Mouse (Mus musculus): ENCODE data around the gene Best1. TPM values are rescaled to one million over a fixed set of nuclear protein-coding genes. Genes with fewer than 3 reads are reported as not detected.

The Best1 gene
- 1.7 and 1.9 TPM in 2 replicates for polyA plus RNA-seq (2014; fragmentation: Nextera tagmentation; extraction: Ambion mirVana)

- H3K4me3 ChIP-seq (ENCODE audit: low read depth, low read length) = no peak within 1 kb of the TSS
- no peaks in the 10 kb centered on the region; the same call in 1 of the 2 replicates for H3K4me1 ChIP-seq (ENCODE audit: control insufficient read depth, insufficient read depth, low read length)
- DNase-seq (ENCODE audit: low spot score) = no peak
- no peak within 1 kb of the TSS for H3K4me2 ChIP-seq (ENCODE audit: low read depth, low read length)
- H3K27ac ChIP-seq (replicated peaks; ENCODE audit: low read depth, low read length) = no peak within 1 kb of the TSS
- no peaks in the 10 kb centered on the region for H3K27me3 ChIP-seq (ENCODE audit: control insufficient read depth, insufficient read depth, low read length)
- no peak for ATAC-seq (replicated peaks; ENCODE audit: insufficient number of reproducible peaks, low FRiP score, low TSS enrichment, low read depth)
- no peaks in the 10 kb centered on the region for H3K36me3 ChIP-seq (replicated peaks; ENCODE audit: control insufficient read depth, insufficient read depth, low read depth, low read length)
- 77% methylated on average over 7 of the region's 7 CpGs for WGBS
- H3K9ac ChIP-seq (replicated peaks; ENCODE audit: low read length) = no peak within 1 kb of the TSS
- no peaks in the 10 kb centered on the region for H3K9me3 ChIP-seq (replicated peaks; ENCODE audit: control insufficient read depth, low read length)
Measured at GRCm38 (mm10) chr19:10001206-10001969, at the start of gene Best1, which contains the start of gene Rab3il1. TSS of gene Best1 (minus strand) at chr19:10001633. TSS of gene Rab3il1 (plus strand) at chr19:10001669.

- H3K27me3 ChIP-seq (ENCODE audit: control insufficient read depth, insufficient read depth, low read length) = no peaks in the 10 kb centered on the region
- ATAC-seq (replicated peaks; ENCODE audit: insufficient number of reproducible peaks, low FRiP score, low TSS enrichment, low read depth) (no peak), DNase-seq (ENCODE audit: low spot score) (no peak)
- no peaks in the 10 kb centered on the region for H3K9me3 ChIP-seq (replicated peaks; ENCODE audit: control insufficient read depth, low read length)
- H3K4me2 ChIP-seq (ENCODE audit: low read depth, low read length) = no peak overlapping the region
- no peaks in the 10 kb centered on the region for H3K36me3 ChIP-seq (replicated peaks; ENCODE audit: control insufficient read depth, insufficient read depth, low read depth, low read length)
- no peaks in the 10 kb centered on the region for H3K4me1 ChIP-seq (ENCODE audit: control insufficient read depth, insufficient read depth, low read length)
- no peak overlapping the region for H3K4me3 ChIP-seq (ENCODE audit: low read depth, low read length)
- H3K9ac ChIP-seq (replicated peaks; ENCODE audit: low read length) = no peak overlapping the region
- WGBS = 80% methylated on average over 2 of the region's 2 CpGs
- H3K27ac ChIP-seq (replicated peaks; ENCODE audit: low read depth, low read length) = no peak overlapping the region
Measured at GRCm38 (mm10) chr19:10050438-10050837, 49.0 kb upstream of the Best1 start.

- ATAC-seq (replicated peaks; ENCODE audit: insufficient number of reproducible peaks, low FRiP score, low TSS enrichment, low read depth) (no peak), DNase-seq (ENCODE audit: low spot score) (no peak)
- no peaks in the 10 kb centered on the region for H3K27me3 ChIP-seq (ENCODE audit: control insufficient read depth, insufficient read depth, low read length)
- H3K9ac ChIP-seq (replicated peaks; ENCODE audit: low read length) = no peak overlapping the region
- no peak overlapping the region for H3K27ac ChIP-seq (replicated peaks; ENCODE audit: low read depth, low read length)
- H3K36me3 ChIP-seq (replicated peaks; ENCODE audit: control insufficient read depth, insufficient read depth, low read depth, low read length) = no peaks in the 10 kb centered on the region
- H3K4me1 ChIP-seq (ENCODE audit: control insufficient read depth, insufficient read depth, low read length) = no peaks in the 10 kb centered on the region
- no peak overlapping the region for H3K4me2 ChIP-seq (ENCODE audit: low read depth, low read length)
- H3K9me3 ChIP-seq (replicated peaks; ENCODE audit: control insufficient read depth, low read length) = no peaks in the 10 kb centered on the region
- H3K4me3 ChIP-seq (ENCODE audit: low read depth, low read length) = no peak overlapping the region
Measured at GRCm38 (mm10) chr19:10049533-10049932, 48.1 kb upstream of the Best1 start.

GRCm38 (mm10) chr19:10046983-10047382 lies 45.5 kb upstream of the Best1 start:
- Histone ChIP-seq H3K27me3 (ENCODE audit: control insufficient read depth, insufficient read depth, low read length) (no peaks in the 10 kb centered on the region), H3K9ac (replicated peaks; ENCODE audit: low read length) (no peak overlapping the region), H3K4me2 (ENCODE audit: low read depth, low read length) (no peak overlapping the region), H3K36me3 (replicated peaks; ENCODE audit: control insufficient read depth, insufficient read depth, low read depth, low read length) (no peaks in the 10 kb centered on the region), H3K9me3 (replicated peaks; ENCODE audit: control insufficient read depth, low read length) (no peaks in the 10 kb centered on the region), H3K4me3 (ENCODE audit: low read depth, low read length) (no peak overlapping the region), H3K27ac (replicated peaks; ENCODE audit: low read depth, low read length) (no peak overlapping the region), H3K4me1 (ENCODE audit: control insufficient read depth, insufficient read depth, low read length) (no peaks in the 10 kb centered on the region)
- ATAC-seq (replicated peaks; ENCODE audit: insufficient number of reproducible peaks, low FRiP score, low TSS enrichment, low read depth) (no peak), DNase-seq (ENCODE audit: low spot score) (no peak)
- WGBS = 56% methylated on average over 3 of the region's 3 CpGs

- Histone ChIP-seq H3K4me1 (ENCODE audit: control insufficient read depth, insufficient read depth, low read length) (no peaks in the 10 kb centered on the region), H3K4me2 (ENCODE audit: low read depth, low read length) (no peak overlapping the region), H3K27ac (replicated peaks; ENCODE audit: low read depth, low read length) (no peak overlapping the region), H3K36me3 (replicated peaks; ENCODE audit: control insufficient read depth, insufficient read depth, low read depth, low read length) (no peaks in the 10 kb centered on the region), H3K27me3 (ENCODE audit: control insufficient read depth, insufficient read depth, low read length) (no peaks in the 10 kb centered on the region), H3K9me3 (replicated peaks; ENCODE audit: control insufficient read depth, low read length) (no peaks in the 10 kb centered on the region), H3K4me3 (ENCODE audit: low read depth, low read length) (no peak overlapping the region), H3K9ac (replicated peaks; ENCODE audit: low read length) (no peak overlapping the region)
- DNase-seq (ENCODE audit: low spot score) (no peak), ATAC-seq (replicated peaks; ENCODE audit: insufficient number of reproducible peaks, low FRiP score, low TSS enrichment, low read depth) (no peak)
- 78% methylated on average over 4 of the region's 4 CpGs for WGBS
Measured at GRCm38 (mm10) chr19:10046346-10046745, 44.9 kb upstream of the Best1 start.

- H3K4me3 ChIP-seq (ENCODE audit: low read depth, low read length) = no peak overlapping the region
- no peaks in the 10 kb centered on the region for H3K4me1 ChIP-seq (ENCODE audit: control insufficient read depth, insufficient read depth, low read length)
- no peak for ATAC-seq (replicated peaks; ENCODE audit: insufficient number of reproducible peaks, low FRiP score, low TSS enrichment, low read depth)
- 82% methylated on average over 2 of the region's 2 CpGs for WGBS
- DNase-seq (ENCODE audit: low spot score) = no peak
- H3K9me3 ChIP-seq (replicated peaks; ENCODE audit: control insufficient read depth, low read length) = no peaks in the 10 kb centered on the region
- H3K4me2 ChIP-seq (ENCODE audit: low read depth, low read length) = no peak overlapping the region
- no peaks in the 10 kb centered on the region for H3K27me3 ChIP-seq (ENCODE audit: control insufficient read depth, insufficient read depth, low read length)
- no peak overlapping the region for H3K27ac ChIP-seq (replicated peaks; ENCODE audit: low read depth, low read length)
- no peak overlapping the region for H3K9ac ChIP-seq (replicated peaks; ENCODE audit: low read length)
- no peaks in the 10 kb centered on the region for H3K36me3 ChIP-seq (replicated peaks; ENCODE audit: control insufficient read depth, insufficient read depth, low read depth, low read length)
Measured at GRCm38 (mm10) chr19:10045707-10046106, 44.3 kb upstream of the Best1 start.

DNA sequence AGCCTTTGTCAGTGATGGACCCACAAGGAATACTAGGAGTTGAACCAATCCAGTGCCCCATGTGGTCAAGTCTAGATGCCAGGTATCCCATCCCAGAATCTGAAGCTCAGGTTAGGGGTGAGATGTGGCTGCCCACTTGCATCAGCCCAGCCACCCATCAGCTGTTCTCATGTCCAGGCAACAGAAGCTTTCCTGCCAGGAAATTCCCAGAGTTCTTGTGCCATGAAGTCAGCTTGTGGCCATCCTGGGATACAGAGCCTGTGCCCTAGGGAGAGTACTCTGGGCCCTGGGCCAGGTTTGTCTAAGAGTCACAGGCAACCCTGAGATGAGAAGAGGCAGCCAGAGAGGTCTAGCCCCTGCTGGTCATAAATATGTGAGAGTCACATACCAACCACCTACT lies 42.2 kb upstream of the Best1 start:
- H3K4me1 ChIP-seq (ENCODE audit: control insufficient read depth, insufficient read depth, low read length) = peaks cover 4% of the 10 kb centered on the region
- no peak overlapping the region for H3K9ac ChIP-seq (replicated peaks; ENCODE audit: low read length)
- H3K4me3 ChIP-seq (ENCODE audit: low read depth, low read length) = no peak overlapping the region
- H3K36me3 ChIP-seq (replicated peaks; ENCODE audit: control insufficient read depth, insufficient read depth, low read depth, low read length) = no peaks in the 10 kb centered on the region
- no peaks in the 10 kb centered on the region for H3K27me3 ChIP-seq (ENCODE audit: control insufficient read depth, insufficient read depth, low read length)
- no peak overlapping the region for H3K4me2 ChIP-seq (ENCODE audit: low read depth, low read length)
- DNase-seq (ENCODE audit: low spot score) (no peak), ATAC-seq (replicated peaks; ENCODE audit: insufficient number of reproducible peaks, low FRiP score, low TSS enrichment, low read depth) (no peak)
- no peak overlapping the region for H3K27ac ChIP-seq (replicated peaks; ENCODE audit: low read depth, low read length)
- H3K9me3 ChIP-seq (replicated peaks; ENCODE audit: control insufficient read depth, low read length) = no peaks in the 10 kb centered on the region

DNA sequence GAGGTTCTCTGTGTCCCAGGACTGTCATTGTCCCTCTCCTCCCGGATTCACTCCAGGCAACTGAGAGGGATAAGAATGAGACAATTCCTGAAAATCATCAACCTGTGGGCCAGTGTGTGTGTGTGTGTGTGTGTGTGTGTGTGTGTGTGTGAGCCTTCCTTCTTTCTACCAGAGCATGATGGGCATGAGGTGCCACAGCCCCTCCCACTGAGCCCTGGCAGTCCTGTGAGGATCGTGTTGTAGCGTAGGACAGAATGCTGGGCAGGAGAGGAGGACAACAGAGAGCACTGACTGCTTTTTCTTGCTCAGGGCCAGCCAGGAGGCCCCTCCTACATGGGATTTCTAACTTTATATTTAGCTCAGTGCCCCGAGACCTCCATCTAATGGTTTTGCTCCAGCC lies 41.4 kb upstream of the Best1 start:
- H3K9ac ChIP-seq (replicated peaks; ENCODE audit: low read length) = no peak overlapping the region
- ATAC-seq (replicated peaks; ENCODE audit: insufficient number of reproducible peaks, low FRiP score, low TSS enrichment, low read depth) (no peak), DNase-seq (ENCODE audit: low spot score) (no peak)
- no peaks in the 10 kb centered on the region for H3K36me3 ChIP-seq (replicated peaks; ENCODE audit: control insufficient read depth, insufficient read depth, low read depth, low read length)
- WGBS = 90% methylated on average over 4 of the region's 4 CpGs
- H3K27me3 ChIP-seq (ENCODE audit: control insufficient read depth, insufficient read depth, low read length) = no peaks in the 10 kb centered on the region
- no peaks in the 10 kb centered on the region for H3K9me3 ChIP-seq (replicated peaks; ENCODE audit: control insufficient read depth, low read length)
- H3K4me2 ChIP-seq (ENCODE audit: low read depth, low read length) = no peak overlapping the region
- H3K4me3 ChIP-seq (ENCODE audit: low read depth, low read length) = no peak overlapping the region
- H3K4me1 ChIP-seq (ENCODE audit: control insufficient read depth, insufficient read depth, low read length) = peaks cover 4% of the 10 kb centered on the region
- H3K27ac ChIP-seq (replicated peaks; ENCODE audit: low read depth, low read length) = no peak overlapping the region

Data from embryonic facial prominence, embryonic 11.5 days (tissue).